Mouse (Mus musculus) forebrain, embryonic 13.5 days (tissue): Measurements from ENCODE around the gene Grk5. TPM values are rescaled to one million over a fixed set of nuclear protein-coding genes. Genes with fewer than 3 reads are reported as not detected.

Experiments used
- ATAC-seq: fragments of 200-750 bp; cut with Nextera tagmentation; 2 replicates; pipeline ENCODE4 v1.8.0; 2017
- H3K27ac ChIP-seq: fragments of 300-500 bp; sonication (generic); 2 replicates; pipeline ENCODE4 v1.5.1; 2015; ENCODE audit warnings: inconsistent platforms, mild to moderate bottlenecking, moderate library complexity
- H3K27me3 ChIP-seq: fragments of 300-500 bp; sonication (generic); 2 replicates; pipeline ENCODE4 v1.6.1; 2015; ENCODE audit warnings: mild to moderate bottlenecking, inconsistent platforms
- H3K36me3 ChIP-seq: fragments of 300-500 bp; sonication (generic); 2 replicates; pipeline ENCODE4 v1.6.1; 2015; ENCODE audit warnings: mild to moderate bottlenecking, inconsistent platforms; ENCODE audit not compliant: poor library complexity, severe bottlenecking
- H3K4me1 ChIP-seq: fragments of 300-500 bp; sonication (generic); 2 replicates; pipeline ENCODE4 v1.6.1; 2015; ENCODE audit warnings: inconsistent platforms
- H3K4me2 ChIP-seq: fragments of 300-500 bp; sonication (generic); 2 replicates; pipeline ENCODE4 v1.6.1; 2015; ENCODE audit warnings: inconsistent platforms, mild to moderate bottlenecking, moderate library complexity
- H3K4me3 ChIP-seq: fragments of 300-500 bp; sonication (generic); 2 replicates; pipeline ENCODE4 v1.5.1; 2015; ENCODE audit warnings: mild to moderate bottlenecking, inconsistent platforms
- H3K9ac ChIP-seq: fragments of 300-500 bp; sonication (generic); 2 replicates; pipeline ENCODE4 v1.6.1; 2015; ENCODE audit warnings: mild to moderate bottlenecking, inconsistent platforms
- H3K9me3 ChIP-seq: fragments of 300-500 bp; sonication (generic); replicated peaks from 2 replicates; pipeline ENCODE4 v1.6.1; 2016; ENCODE audit warnings: inconsistent platforms
- WGBS: fragments of 180-500 bp; shearing (Covaris S2); methylation state at CpG from one replicate; pipeline ENCODE4 v1.1.7; 2015; 5-methylcytosine and 5-hydroxymethylcytosine counted together
- polyA plus RNA-seq: library from polyadenylated mRNA; unstranded; fragments of >200 nt; fragmentation: Nextera tagmentation; extraction: Ambion mirVana; gene quantifications from 2 replicates; pipeline ENCODE4 v1.2.1, GENCODE M21; 2015

Gene Grk5
- polyA plus RNA-seq, 1 experiment from 2014 or later, result 1.8 TPM

DNA sequence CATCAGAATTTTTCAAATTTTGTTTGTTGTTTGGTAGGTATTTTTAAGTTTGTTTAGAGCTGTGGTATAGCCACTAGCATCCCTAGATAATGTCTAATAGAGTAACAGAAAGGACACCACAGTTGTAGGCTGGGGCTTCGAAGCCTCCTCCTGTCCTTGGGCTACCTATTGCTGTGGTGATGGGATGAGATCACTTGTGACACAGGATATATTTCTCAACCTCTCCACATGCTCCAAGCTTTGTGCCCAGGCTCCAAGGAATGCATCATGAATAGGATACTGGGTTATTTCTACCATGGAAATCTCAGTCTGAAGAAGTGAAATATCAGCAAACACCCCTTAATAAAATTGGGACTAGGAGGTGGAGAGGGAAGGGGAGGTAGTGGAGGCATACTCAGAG lies 198.2 kb downstream of the Grk5 start:
- peaks cover 26% of the 10 kb centered on the region for H3K36me3 ChIP-seq
- 89% methylated on average over 1 of the region's 1 CpGs for WGBS
- H3K4me3 ChIP-seq, result no peak overlapping the region

DNA sequence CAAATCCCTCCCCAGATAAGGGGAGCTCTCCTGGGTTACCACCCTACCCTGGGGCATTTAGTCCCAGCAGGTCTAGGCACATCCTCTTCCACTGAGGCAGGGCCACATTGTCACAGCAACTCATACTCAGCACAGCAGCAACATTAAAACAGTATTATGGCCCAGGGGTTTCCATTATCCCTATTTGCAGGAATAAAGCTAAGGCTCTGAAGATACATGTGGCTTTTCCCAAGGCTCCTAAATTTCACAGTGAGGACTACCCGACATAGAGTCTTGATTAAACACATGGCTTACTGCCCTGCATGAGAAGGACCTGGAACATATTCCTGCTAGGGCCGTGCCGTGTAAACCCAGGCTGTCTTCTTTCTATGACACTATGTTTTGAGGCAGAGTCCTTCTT lies 199.5 kb downstream of the Grk5 start:
- WGBS, result 87% methylated on average over 3 of the region's 3 CpGs

More for the DNA sequence above, 198.2 kb downstream of the Grk5 start:
- Histone ChIP-seq H3K4me1 (no peaks in the 10 kb centered on the region), H3K9me3 (no peaks in the 10 kb centered on the region), H3K27ac (no peak overlapping the region), H3K9ac (no peak overlapping the region), H3K4me2 (no peak overlapping the region), H3K27me3 (no peaks in the 10 kb centered on the region)
- ATAC-seq, result no peak

GRCm38 (mm10) chr19:61090541-61090940 lies 201.0 kb downstream of the Grk5 start:
- 94% methylated on average over 4 of the region's 4 CpGs for WGBS
- Histone ChIP-seq H3K4me2 (no peak overlapping the region), H3K9ac (no peak overlapping the region), H3K4me1 (no peaks in the 10 kb centered on the region), H3K36me3 (peaks cover 32% of the 10 kb centered on the region), H3K9me3 (no peaks in the 10 kb centered on the region), H3K4me3 (no peak overlapping the region), H3K27ac (no peak overlapping the region), H3K27me3 (no peaks in the 10 kb centered on the region)
- ATAC-seq, result no peak

More for the DNA sequence above, 199.5 kb downstream of the Grk5 start:
- ATAC-seq, result no peak
- H3K27me3 ChIP-seq, result no peaks in the 10 kb centered on the region
- no peak overlapping the region for H3K27ac ChIP-seq
- no peak overlapping the region for H3K4me3 ChIP-seq
- H3K4me2 ChIP-seq, result no peak overlapping the region
- peaks cover 32% of the 10 kb centered on the region for H3K36me3 ChIP-seq
- H3K9me3 ChIP-seq, result no peaks in the 10 kb centered on the region
- no peak overlapping the region for H3K9ac ChIP-seq
- no peaks in the 10 kb centered on the region for H3K4me1 ChIP-seq

GRCm38 (mm10) chr19:61096776-61097175 lies 207.2 kb downstream of the Grk5 start:
- no peak for ATAC-seq
- H3K4me1 ChIP-seq, result no peaks in the 10 kb centered on the region
- no peak overlapping the region for H3K9ac ChIP-seq
- 88% methylated on average over 2 of the region's 2 CpGs for WGBS
- H3K27ac ChIP-seq, result no peak overlapping the region
- no peak overlapping the region for H3K4me3 ChIP-seq
- no peak overlapping the region for H3K4me2 ChIP-seq
- no peaks in the 10 kb centered on the region for H3K27me3 ChIP-seq
- H3K9me3 ChIP-seq, result no peaks in the 10 kb centered on the region
- 0 out of 2 replicates have a peak, but pooled peaks cover 9% of the 10 kb centered on the region for H3K36me3 ChIP-seq

GRCm38 (mm10) chr19:61097764-61098163 lies 208.2 kb downstream of the Grk5 start:
- Histone ChIP-seq H3K27ac (no peak overlapping the region), H3K9me3 (no peaks in the 10 kb centered on the region), H3K4me1 (no peaks in the 10 kb centered on the region), H3K4me2 (no peak overlapping the region), H3K36me3 (0 out of 2 replicates have a peak, but pooled peaks cover 6% of the 10 kb centered on the region), H3K27me3 (no peaks in the 10 kb centered on the region), H3K9ac (no peak overlapping the region), H3K4me3 (no peak overlapping the region)
- 24% methylated on average over 4 of the region's 4 CpGs for WGBS
- no peak for ATAC-seq

DNA sequence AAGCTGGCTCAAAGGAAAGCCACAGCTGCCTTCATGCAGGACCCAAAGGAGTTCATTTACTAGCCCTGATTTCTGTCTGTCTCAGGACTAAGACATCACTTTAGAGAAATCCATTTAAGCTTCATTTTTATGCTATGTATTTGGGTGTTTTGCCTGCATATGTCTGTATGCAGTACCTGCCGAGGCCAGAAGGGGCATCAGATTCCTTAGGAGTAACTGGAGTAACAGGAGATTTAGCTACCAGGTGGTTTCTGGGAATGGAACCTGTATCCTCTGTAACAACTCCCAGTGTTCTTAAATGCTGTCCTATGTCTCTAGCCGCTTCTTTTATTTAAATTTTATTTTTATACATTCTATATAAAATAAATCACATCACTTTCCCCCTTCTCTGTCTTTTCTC lies 220.6 kb downstream of the Grk5 start:
- WGBS, result 60% methylated on average over 2 of the region's 2 CpGs
- H3K4me3 ChIP-seq, result no peak overlapping the region

DNA sequence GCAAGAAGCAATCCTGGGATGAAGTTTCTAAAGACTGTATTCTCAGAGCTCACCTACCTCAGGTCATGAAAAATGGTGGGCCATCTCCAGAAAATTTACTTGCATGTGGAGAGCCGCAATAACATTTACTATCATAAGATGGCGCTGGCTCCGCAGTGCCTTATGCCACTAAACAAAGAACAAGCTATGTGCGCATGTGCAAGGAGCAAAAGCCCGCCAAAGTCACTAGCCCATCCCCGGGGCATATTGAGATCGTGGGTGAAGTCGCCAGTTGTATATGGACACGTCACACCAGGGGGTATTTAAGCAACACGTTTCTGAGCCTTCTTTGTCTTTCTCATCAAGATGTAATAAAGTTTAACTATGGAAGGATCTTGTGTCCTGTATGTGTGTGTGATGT lies 241.5 kb downstream of the Grk5 start:
- no peak overlapping the region for H3K4me2 ChIP-seq
- peaks cover 4% of the 10 kb centered on the region; the same call in 1 of the 2 replicates for H3K9me3 ChIP-seq
- H3K27ac ChIP-seq, result no peak overlapping the region
- no peak overlapping the region for H3K4me3 ChIP-seq
- 90% methylated on average over 10 of the region's 10 CpGs for WGBS
- no peak for ATAC-seq
- H3K4me1 ChIP-seq, result no peaks in the 10 kb centered on the region
- H3K9ac ChIP-seq, result no peak overlapping the region
- no peaks in the 10 kb centered on the region for H3K27me3 ChIP-seq
- peaks cover 22% of the 10 kb centered on the region for H3K36me3 ChIP-seq

More for the DNA sequence above, 220.6 kb downstream of the Grk5 start:
- no peak overlapping the region for H3K27ac ChIP-seq
- H3K4me1 ChIP-seq, result no peaks in the 10 kb centered on the region
- H3K9ac ChIP-seq, result no peak overlapping the region
- H3K4me2 ChIP-seq, result no peak overlapping the region
- 0 out of 2 replicates have a peak, but pooled peaks cover 2% of the 10 kb centered on the region for H3K36me3 ChIP-seq
- no peak for ATAC-seq
- no peaks in the 10 kb centered on the region for H3K27me3 ChIP-seq
- H3K9me3 ChIP-seq, result peaks cover 13% of the 10 kb centered on the region; the same call in 1 of the 2 replicates

DNA sequence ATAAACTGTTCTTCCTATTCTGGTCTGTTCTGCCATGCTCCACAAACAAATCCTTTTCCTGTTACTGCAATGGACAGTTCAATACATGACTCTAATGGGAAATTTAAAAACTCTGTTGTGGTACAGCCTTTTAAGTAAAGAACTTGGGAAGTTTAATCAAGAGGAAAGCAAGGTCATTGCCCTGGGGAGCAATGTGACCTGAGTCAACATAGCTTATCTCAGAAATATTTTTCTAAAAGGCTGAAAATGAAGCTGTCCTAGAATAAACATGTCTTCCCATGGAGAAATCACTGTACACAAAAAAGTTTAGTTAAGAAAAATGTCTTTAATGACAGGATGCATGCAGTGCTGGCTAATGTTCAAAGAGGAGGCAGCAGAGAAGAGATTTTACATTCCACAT lies 249.1 kb downstream of the Grk5 start:
- Histone ChIP-seq H3K4me1 (peaks cover 10% of the 10 kb centered on the region), H3K4me2 (no peak overlapping the region), H3K27ac (no peak overlapping the region), H3K9ac (no peak overlapping the region), H3K27me3 (no peaks in the 10 kb centered on the region), H3K36me3 (peaks cover 4% of the 10 kb centered on the region; the same call in 1 of the 2 replicates), H3K4me3 (no peak overlapping the region), H3K9me3 (no peaks in the 10 kb centered on the region)
- ATAC-seq, result no peak

DNA sequence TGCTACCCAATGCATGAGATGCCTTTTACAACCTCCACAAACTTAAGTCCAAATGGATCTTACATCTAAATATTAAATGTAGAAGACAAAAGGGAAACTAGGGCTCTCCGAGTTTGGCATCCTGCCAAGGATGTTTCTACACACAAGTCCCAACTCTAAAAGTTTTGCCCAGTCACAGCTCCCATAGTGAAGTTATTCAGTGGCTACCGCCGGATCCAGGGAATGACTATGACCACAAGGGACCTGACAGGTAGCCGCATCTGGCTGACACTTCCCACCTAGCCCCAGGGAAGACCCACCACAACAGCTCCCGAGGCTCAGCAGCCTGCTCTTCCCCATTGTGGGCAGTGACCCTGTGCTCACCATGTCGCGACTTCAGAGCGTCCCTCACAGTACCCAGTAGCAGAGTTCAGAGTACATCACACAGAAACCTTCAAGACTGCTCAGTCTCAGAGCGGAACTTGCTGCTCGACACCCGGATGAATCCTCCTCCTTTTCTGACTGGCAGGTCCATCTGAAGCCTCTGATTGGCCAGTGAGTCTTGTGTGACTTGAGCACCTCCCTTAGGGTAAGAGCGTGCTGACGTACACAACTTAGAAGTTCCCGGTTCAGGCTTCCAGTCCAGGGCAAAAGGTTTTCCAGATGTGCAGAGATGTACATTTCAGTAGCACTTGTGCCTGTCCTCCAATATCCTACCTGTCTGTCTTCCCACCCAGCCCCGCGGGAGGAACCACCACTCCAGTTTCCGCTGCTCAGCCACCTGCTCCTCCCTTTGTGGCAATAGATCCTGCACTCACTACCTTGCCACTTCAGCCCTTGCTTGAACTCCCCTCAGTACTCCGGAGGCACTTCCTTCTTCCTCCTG lies 251.0 kb downstream of the Grk5 start, which contains the start of gene Zfp950:
Zfp950 (minus strand) TSS at position 499 of the 865 bp plus-strand sequence.
- Histone ChIP-seq H3K27me3 (no peaks in the 10 kb centered on the region), H3K9me3 (no peaks in the 10 kb centered on the region), H3K27ac (no peak within 1 kb of the TSS), H3K4me3 (peak within 1 kb of the TSS; percentile 65), H3K9ac (peak within 1 kb of the TSS; percentile 85), H3K4me1 (peaks cover 10% of the 10 kb centered on the region), H3K36me3 (no peaks in the 10 kb centered on the region), H3K4me2 (peak within 1 kb of the TSS; percentile 76)
- ATAC-seq, result peak; percentile 100
- WGBS, result under 1% methylated on average over 18 of the region's 18 CpGs

DNA sequence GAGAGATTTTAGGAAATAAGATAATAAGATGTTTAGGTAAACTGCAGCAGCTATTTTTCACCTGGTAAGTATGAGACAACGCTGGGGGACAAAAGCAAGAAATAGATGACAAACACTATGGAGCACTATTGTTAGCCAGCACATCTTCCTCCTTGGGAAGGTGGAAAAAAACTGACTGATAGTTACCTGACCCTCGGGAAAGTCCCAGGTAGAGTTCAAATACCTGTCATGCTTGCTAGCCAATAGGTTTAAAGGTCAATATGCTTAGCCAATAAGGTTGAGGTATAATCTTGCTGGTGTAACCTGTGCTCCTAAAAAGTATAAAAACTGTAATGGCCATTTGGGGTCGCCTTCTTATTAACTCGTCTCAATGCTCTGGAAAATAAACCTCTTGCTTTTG lies 251.8 kb downstream of the Grk5 start:
- ATAC-seq, result no peak
- Histone ChIP-seq H3K9ac (no peak overlapping the region; the same call in 1 of the 2 replicates), H3K27ac (no peak overlapping the region), H3K9me3 (no peaks in the 10 kb centered on the region), H3K4me2 (peak overlapping the region; percentile 76), H3K36me3 (no peaks in the 10 kb centered on the region), H3K4me3 (peak overlapping the region; percentile 65), H3K27me3 (no peaks in the 10 kb centered on the region), H3K4me1 (peaks cover 10% of the 10 kb centered on the region)
- 22% methylated on average over 4 of the region's 4 CpGs for WGBS
